Mouse (Mus musculus): ENCODE data around the gene Dctn5. TPM values are rescaled to one million over a fixed set of nuclear protein-coding genes. Genes with fewer than 3 reads are reported as not detected.
"Not testable (repeated sequence)": the region's sequence is repeated elsewhere in the genome, so short reads cannot be mapped to it uniquely, and the experiment has no call there.

The Dctn5 gene
- 10 to 100 TPM; 37.2 to 37.9 TPM for total RNA-seq (2021)

- intact Hi-C loops (cut with DNase I), result loop anchor here (2.0 kb wide), 1 partner anchor 26 kb away; the partner anchor contains the start of gene Plk1
- DNase-seq, result peak; percentile 99 to 100
Observed at GRCm38 (mm10) chr7:122132497-122133337, at the start of gene Dctn5, which contains the start of gene Palb2. Dctn5 (plus strand) TSS chr7:122133041. Palb2 (minus strand) TSS chr7:122132985.

GRCm38 (mm10) chr7:122087195-122087982 is 45.5 kb upstream of the Dctn5 start:
- intact Hi-C loops (cut with DNase I), result no loop called here
- no peak for DNase-seq

GRCm38 (mm10) chr7:122094564-122095330 is 38.1 kb upstream of the Dctn5 start:
- intact Hi-C loops (cut with DNase I), result no loop called here
- no peak for DNase-seq

GRCm38 (mm10) chr7:122098009-122098408 is 34.8 kb upstream of the Dctn5 start:
- no peak for DNase-seq
- intact Hi-C loops (cut with DNase I), result no loop called here

GRCm38 (mm10) chr7:122099222-122099621 is 33.6 kb upstream of the Dctn5 start:
- intact Hi-C loops (cut with DNase I), result no loop called here
- peak; percentile 44 to 54 for DNase-seq

- not testable (repeated sequence) for DNase-seq
- intact Hi-C loops (cut with DNase I), result loop anchor here (2.0 kb wide), 1 partner anchor 66 kb away; no protein-coding TSS in a partner anchor
Observed at GRCm38 (mm10) chr7:122101014-122101746, 31.7 kb upstream of the Dctn5 start.

- intact Hi-C loops (cut with DNase I), result loop anchor here (2.0 kb wide), 1 partner anchor 67 kb away; no protein-coding TSS in a partner anchor
- peak; percentile 89 to 92 for DNase-seq
Observed at GRCm38 (mm10) chr7:122101747-122102244, 31.0 kb upstream of the Dctn5 start, which contains the start of gene Ndufab1. Ndufab1 (minus strand) TSS chr7:122101886.

GRCm38 (mm10) chr7:122108206-122108605 is 24.6 kb upstream of the Dctn5 start:
- DNase-seq, result no peak

GRCm38 (mm10) chr7:122123518-122123917 is 9.3 kb upstream of the Dctn5 start:
- intact Hi-C loops (cut with DNase I), result no loop called here
- no peak for DNase-seq

More at GRCm38 (mm10) chr7:122108206-122108605, 24.6 kb upstream of the Dctn5 start:
- intact Hi-C loops (cut with DNase I), result no loop called here

GRCm38 (mm10) chr7:122125636-122126035 is 7.2 kb upstream of the Dctn5 start:
- DNase-seq, result no peak
- intact Hi-C loops (cut with DNase I), result no loop called here

GRCm38 (mm10) chr7:122126946-122127345 is 5.9 kb upstream of the Dctn5 start:
- intact Hi-C loops (cut with DNase I), result no loop called here
- no peak for DNase-seq

GRCm38 (mm10) chr7:122131834-122132233 is 1.0 kb upstream of the Dctn5 start:
- no peak for DNase-seq
- intact Hi-C loops (cut with DNase I), result loop anchor here (2.0 kb wide), 1 partner anchor 27 kb away; the partner anchor contains the start of gene Plk1

GRCm38 (mm10) chr7:122133338-122133625 is 441 bp downstream of the Dctn5 start:
- intact Hi-C loops (cut with DNase I), result loop anchor here (2.0 kb wide), 1 partner anchor 26 kb away; the partner anchor contains the start of gene Plk1
- no peak for DNase-seq

GRCm38 (mm10) chr7:122135070-122135469 is 2.2 kb downstream of the Dctn5 start:
- intact Hi-C loops (cut with DNase I), result no loop called here
- DNase-seq, result peak in 1 of 2 experiments; percentile 25

GRCm38 (mm10) chr7:122137071-122137470 is 4.2 kb downstream of the Dctn5 start:
- intact Hi-C loops (cut with DNase I), result no loop called here
- DNase-seq, result no peak

- DNase-seq, result no peak
- intact Hi-C loops (cut with DNase I), result no loop called here
Observed at GRCm38 (mm10) chr7:122138190-122138589, 5.3 kb downstream of the Dctn5 start.

- no peak for DNase-seq
- intact Hi-C loops (cut with DNase I), result no loop called here
Observed at GRCm38 (mm10) chr7:122140991-122141390, 8.2 kb downstream of the Dctn5 start.

GRCm38 (mm10) chr7:122152473-122152872 is 19.6 kb downstream of the Dctn5 start:
- DNase-seq, result no peak
- intact Hi-C loops (cut with DNase I), result no loop called here

- intact Hi-C loops (cut with DNase I), result loop anchor here (2.0 kb wide), 1 partner anchor 26 kb away; the partner anchor contains the start of genes Dctn5 and Palb2
Observed at GRCm38 (mm10) chr7:122158488-122158887, 25.6 kb downstream of the Dctn5 start.

More at GRCm38 (mm10) chr7:122158488-122158887, 25.6 kb downstream of the Dctn5 start:
- no peak for DNase-seq
